Mouse (Mus musculus): ENCODE measurements around the gene Prkn. TPM values are rescaled to one million over a fixed set of nuclear protein-coding genes. Genes with fewer than 3 reads are reported as not detected.

The Prkn gene
- polyA plus RNA-seq, 1 experiment from 2014 or later: 1.5 TPM

GRCm38 (mm10) chr17:10901686-10902228 is 61.6 kb downstream of the Prkn start:
- Histone ChIP-seq H3K9me3 (no peaks in the 10 kb centered on the region), H3K27me3 (no peaks in the 10 kb centered on the region), H3K9ac (no peak overlapping the region), H3K4me1 (no peaks in the 10 kb centered on the region), H3K27ac (no peak overlapping the region), H3K4me2 (no peak overlapping the region), H3K4me3 (replicated peaks) (no peak overlapping the region), H3K36me3 (replicated peaks) (no peaks in the 10 kb centered on the region)
- no peak for ATAC-seq (ENCODE audit: low FRiP score)
- 87% methylated on average over 3 of the region's 3 CpGs for WGBS

GRCm38 (mm10) chr17:10936698-10937097 is 96.5 kb downstream of the Prkn start:
- Histone ChIP-seq H3K36me3 (replicated peaks) (no peaks in the 10 kb centered on the region), H3K9me3 (no peaks in the 10 kb centered on the region), H3K9ac (no peak overlapping the region), H3K4me3 (replicated peaks) (no peak overlapping the region), H3K27ac (no peak overlapping the region), H3K27me3 (no peaks in the 10 kb centered on the region), H3K4me1 (peaks cover 11% of the 10 kb centered on the region), H3K4me2 (no peak overlapping the region)
- ATAC-seq (ENCODE audit: low FRiP score): no peak

GRCm38 (mm10) chr17:10937844-10938243 is 97.7 kb downstream of the Prkn start:
- no peak for ATAC-seq (ENCODE audit: low FRiP score)
- no peaks in the 10 kb centered on the region for H3K36me3 ChIP-seq (replicated peaks)
- H3K9ac ChIP-seq: no peak overlapping the region
- no peaks in the 10 kb centered on the region for H3K9me3 ChIP-seq
- H3K27me3 ChIP-seq: no peaks in the 10 kb centered on the region
- no peak overlapping the region for H3K27ac ChIP-seq
- H3K4me1 ChIP-seq: peaks cover 11% of the 10 kb centered on the region
- no peak overlapping the region for H3K4me2 ChIP-seq
- no peak overlapping the region for H3K4me3 ChIP-seq (replicated peaks)
- WGBS: 31% methylated on average over 8 of the region's 8 CpGs

GRCm38 (mm10) chr17:10938755-10939154 is 98.6 kb downstream of the Prkn start:
- Histone ChIP-seq H3K4me2 (no peak overlapping the region), H3K4me1 (peaks cover 11% of the 10 kb centered on the region), H3K9me3 (no peaks in the 10 kb centered on the region), H3K4me3 (replicated peaks) (no peak overlapping the region), H3K9ac (no peak overlapping the region), H3K27ac (no peak overlapping the region), H3K36me3 (replicated peaks) (no peaks in the 10 kb centered on the region), H3K27me3 (no peaks in the 10 kb centered on the region)
- 53% methylated on average over 1 of the region's 1 CpGs for WGBS
- no peak for ATAC-seq (ENCODE audit: low FRiP score)

GRCm38 (mm10) chr17:10946552-10946951 is 106.4 kb downstream of the Prkn start:
- no peak overlapping the region for H3K9ac ChIP-seq

GRCm38 (mm10) chr17:10947614-10948013 is 107.4 kb downstream of the Prkn start:
- H3K4me1 ChIP-seq: no peaks in the 10 kb centered on the region
- H3K9ac ChIP-seq: no peak overlapping the region
- no peak overlapping the region for H3K4me3 ChIP-seq (replicated peaks)
- H3K27ac ChIP-seq: no peak overlapping the region
- 88% methylated on average over 2 of the region's 2 CpGs for WGBS
- H3K9me3 ChIP-seq: no peaks in the 10 kb centered on the region
- no peak for ATAC-seq (ENCODE audit: low FRiP score)
- no peak overlapping the region for H3K4me2 ChIP-seq
- H3K36me3 ChIP-seq (replicated peaks): no peaks in the 10 kb centered on the region
- H3K27me3 ChIP-seq: no peaks in the 10 kb centered on the region

More at GRCm38 (mm10) chr17:10946552-10946951, 106.4 kb downstream of the Prkn start:
- H3K36me3 ChIP-seq (replicated peaks): no peaks in the 10 kb centered on the region
- no peak overlapping the region for H3K4me2 ChIP-seq
- no peaks in the 10 kb centered on the region for H3K9me3 ChIP-seq
- 75% methylated on average over 4 of the region's 4 CpGs for WGBS
- H3K27me3 ChIP-seq: no peaks in the 10 kb centered on the region
- no peaks in the 10 kb centered on the region for H3K4me1 ChIP-seq
- H3K4me3 ChIP-seq (replicated peaks): no peak overlapping the region
- no peak overlapping the region for H3K27ac ChIP-seq
- ATAC-seq (ENCODE audit: low FRiP score): no peak

- H3K9me3 ChIP-seq: no peaks in the 10 kb centered on the region
- H3K4me3 ChIP-seq (replicated peaks): no peak overlapping the region
- no peak for ATAC-seq (ENCODE audit: low FRiP score)
- 0 out of 2 replicates have a peak overlapping the region, but pooled peaks have one; percentile 19 for H3K27ac ChIP-seq
- H3K4me2 ChIP-seq: no peak overlapping the region
- H3K4me1 ChIP-seq: peaks cover 5% of the 10 kb centered on the region; the same call in 1 of the 2 replicates
- no peaks in the 10 kb centered on the region for H3K27me3 ChIP-seq
- H3K36me3 ChIP-seq (replicated peaks): no peaks in the 10 kb centered on the region
- 49% methylated on average over 10 of the region's 10 CpGs for WGBS
- no peak overlapping the region for H3K9ac ChIP-seq
Observed at GRCm38 (mm10) chr17:10959066-10959864, 119.1 kb downstream of the Prkn start.

- H3K27ac ChIP-seq: no peak overlapping the region
- H3K36me3 ChIP-seq (replicated peaks): no peaks in the 10 kb centered on the region
- no peak overlapping the region for H3K4me3 ChIP-seq (replicated peaks)
- H3K4me2 ChIP-seq: no peak overlapping the region
- H3K9ac ChIP-seq: no peak overlapping the region
- H3K9me3 ChIP-seq: no peaks in the 10 kb centered on the region
- WGBS: 92% methylated on average over 5 of the region's 5 CpGs
- no peak for ATAC-seq (ENCODE audit: low FRiP score)
- H3K27me3 ChIP-seq: no peaks in the 10 kb centered on the region
- peaks cover 5% of the 10 kb centered on the region; the same call in 1 of the 2 replicates for H3K4me1 ChIP-seq
Observed at GRCm38 (mm10) chr17:10962151-10962550, 122.0 kb downstream of the Prkn start.

- Histone ChIP-seq H3K4me2 (no peak overlapping the region), H3K9me3 (no peaks in the 10 kb centered on the region), H3K36me3 (replicated peaks) (no peaks in the 10 kb centered on the region), H3K9ac (no peak overlapping the region), H3K27ac (no peak overlapping the region), H3K4me3 (replicated peaks) (no peak overlapping the region), H3K4me1 (no peaks in the 10 kb centered on the region), H3K27me3 (no peaks in the 10 kb centered on the region)
- 67% methylated on average over 4 of the region's 4 CpGs for WGBS
- no peak for ATAC-seq (ENCODE audit: low FRiP score)
Observed at GRCm38 (mm10) chr17:10982136-10982535, 142.0 kb downstream of the Prkn start.

- no peak overlapping the region for H3K4me3 ChIP-seq (replicated peaks)
- no peak overlapping the region for H3K4me2 ChIP-seq
- no peak for ATAC-seq (ENCODE audit: low FRiP score)
- H3K9ac ChIP-seq: no peak overlapping the region
- no peaks in the 10 kb centered on the region for H3K36me3 ChIP-seq (replicated peaks)
- H3K9me3 ChIP-seq: no peaks in the 10 kb centered on the region
- 83% methylated on average over 4 of the region's 4 CpGs for WGBS
- no peaks in the 10 kb centered on the region for H3K27me3 ChIP-seq
- H3K4me1 ChIP-seq: no peaks in the 10 kb centered on the region
- H3K27ac ChIP-seq: no peak overlapping the region
Observed at GRCm38 (mm10) chr17:10987040-10987439, 146.9 kb downstream of the Prkn start.

- no peak overlapping the region for H3K27ac ChIP-seq
- WGBS: 66% methylated on average over 5 of the region's 5 CpGs
Observed at GRCm38 (mm10) chr17:10997291-10997690, 157.1 kb downstream of the Prkn start.

GRCm38 (mm10) chr17:11023371-11023770 is 183.2 kb downstream of the Prkn start:
- ATAC-seq (ENCODE audit: low FRiP score): no peak
- H3K9me3 ChIP-seq: no peaks in the 10 kb centered on the region
- no peak overlapping the region for H3K27ac ChIP-seq
- H3K27me3 ChIP-seq: no peaks in the 10 kb centered on the region
- no peak overlapping the region for H3K4me3 ChIP-seq (replicated peaks)
- no peaks in the 10 kb centered on the region for H3K4me1 ChIP-seq
- WGBS: 83% methylated on average over 2 of the region's 2 CpGs
- H3K4me2 ChIP-seq: no peak overlapping the region
- no peak overlapping the region for H3K9ac ChIP-seq
- H3K36me3 ChIP-seq (replicated peaks): no peaks in the 10 kb centered on the region

More at GRCm38 (mm10) chr17:10997291-10997690, 157.1 kb downstream of the Prkn start:
- no peaks in the 10 kb centered on the region for H3K27me3 ChIP-seq
- no peak overlapping the region for H3K4me2 ChIP-seq
- H3K36me3 ChIP-seq (replicated peaks): no peaks in the 10 kb centered on the region
- no peak overlapping the region for H3K9ac ChIP-seq
- no peak overlapping the region for H3K4me3 ChIP-seq (replicated peaks)
- H3K4me1 ChIP-seq: no peaks in the 10 kb centered on the region
- ATAC-seq (ENCODE audit: low FRiP score): no peak
- no peaks in the 10 kb centered on the region for H3K9me3 ChIP-seq

GRCm38 (mm10) chr17:11029348-11029747 is 189.2 kb downstream of the Prkn start:
- WGBS: 95% methylated on average over 4 of the region's 4 CpGs
- no peaks in the 10 kb centered on the region for H3K27me3 ChIP-seq
- H3K27ac ChIP-seq: no peak overlapping the region
- no peaks in the 10 kb centered on the region for H3K36me3 ChIP-seq (replicated peaks)
- no peak overlapping the region for H3K4me2 ChIP-seq
- H3K4me1 ChIP-seq: no peaks in the 10 kb centered on the region
- no peaks in the 10 kb centered on the region for H3K9me3 ChIP-seq
- no peak for ATAC-seq (ENCODE audit: low FRiP score)
- H3K4me3 ChIP-seq (replicated peaks): no peak overlapping the region
- no peak overlapping the region for H3K9ac ChIP-seq
